Mouse (Mus musculus): ENCODE measurements around the gene Pold1.

Gene Pold1

DNA sequence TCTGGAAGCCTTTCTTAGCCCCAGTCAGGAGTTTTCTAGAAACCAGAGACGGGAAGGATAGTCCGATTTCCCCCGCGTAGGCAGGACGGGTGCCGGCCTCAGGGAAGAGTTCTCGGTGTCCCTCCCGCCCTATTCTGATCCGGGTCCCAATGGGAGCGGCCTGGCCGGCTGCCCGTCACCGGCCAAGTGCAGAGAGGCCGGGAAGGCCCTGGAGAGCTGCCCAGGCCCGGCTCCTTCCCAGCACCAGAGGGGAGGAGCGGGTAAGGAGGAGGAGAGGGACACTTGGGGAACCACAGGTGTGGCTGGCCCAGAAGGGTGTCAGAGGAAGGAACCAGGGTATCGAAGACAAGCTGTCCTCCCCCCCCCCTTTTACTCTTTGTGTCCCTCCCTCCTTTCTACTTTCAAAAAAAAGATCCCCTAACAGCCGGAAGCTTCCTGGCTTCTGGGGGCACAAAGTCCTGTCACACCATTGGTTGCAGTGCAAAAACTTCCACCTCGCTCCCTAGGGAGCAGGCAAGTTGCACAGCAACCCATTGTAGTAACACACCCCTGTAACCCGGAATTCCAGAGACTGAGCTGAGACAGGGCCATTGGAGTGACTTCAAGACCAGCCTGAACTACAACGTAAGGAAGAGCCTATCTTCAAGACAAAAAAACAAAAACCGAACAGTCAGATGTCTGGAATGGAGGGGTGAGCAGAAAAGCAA, 23.4 kb downstream of the Pold1 start:
- DNase-seq (ENCODE audit: low read depth): no peak

DNA sequence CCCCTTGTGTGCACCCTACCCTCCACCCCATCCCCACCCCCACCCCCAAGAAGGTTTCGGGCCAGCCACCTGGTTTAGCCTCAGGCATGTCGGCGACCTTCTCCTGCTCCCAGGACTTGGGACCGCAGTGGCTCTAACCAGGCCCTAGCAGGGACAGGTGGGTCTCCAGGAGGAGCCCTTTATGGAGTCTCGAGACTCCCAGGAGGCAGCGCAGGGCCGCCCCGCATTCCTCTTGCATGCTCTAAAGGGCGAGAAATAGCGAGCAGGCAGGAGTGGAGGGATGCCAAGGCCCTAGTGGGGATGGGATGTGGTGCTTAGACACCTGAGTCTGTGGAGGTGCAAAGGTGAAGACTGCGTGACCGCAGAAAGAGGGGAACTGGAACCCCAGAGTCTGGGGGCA, 24.1 kb downstream of the Pold1 start, which contains the start of gene Mybpc2:
Gene Mybpc2, minus strand, starts transcription at position 155 of the 400 bp plus-strand sequence.
- no peak for DNase-seq (ENCODE audit: low read depth)

DNA sequence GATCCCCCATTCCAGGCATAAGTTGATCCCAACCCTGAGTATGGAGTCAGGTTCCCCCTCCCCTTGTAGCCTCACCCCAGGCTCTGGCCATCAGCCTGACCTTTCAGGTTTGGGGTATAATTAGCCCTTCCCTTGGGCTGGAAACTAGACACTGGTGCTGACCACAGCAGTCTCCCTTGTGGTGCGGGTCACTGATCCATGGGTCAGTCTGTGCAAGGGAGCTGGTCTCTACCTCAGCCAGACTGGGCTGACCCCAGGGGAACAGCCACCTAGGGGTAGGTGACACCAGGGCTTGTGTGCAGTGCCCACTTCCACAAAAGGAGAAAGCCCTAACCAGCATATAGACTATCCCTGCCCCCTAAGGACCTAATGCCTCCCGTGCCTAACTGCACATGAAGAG, 25.6 kb downstream of the Pold1 start:
- no peak for DNase-seq (ENCODE audit: low read depth)

DNA sequence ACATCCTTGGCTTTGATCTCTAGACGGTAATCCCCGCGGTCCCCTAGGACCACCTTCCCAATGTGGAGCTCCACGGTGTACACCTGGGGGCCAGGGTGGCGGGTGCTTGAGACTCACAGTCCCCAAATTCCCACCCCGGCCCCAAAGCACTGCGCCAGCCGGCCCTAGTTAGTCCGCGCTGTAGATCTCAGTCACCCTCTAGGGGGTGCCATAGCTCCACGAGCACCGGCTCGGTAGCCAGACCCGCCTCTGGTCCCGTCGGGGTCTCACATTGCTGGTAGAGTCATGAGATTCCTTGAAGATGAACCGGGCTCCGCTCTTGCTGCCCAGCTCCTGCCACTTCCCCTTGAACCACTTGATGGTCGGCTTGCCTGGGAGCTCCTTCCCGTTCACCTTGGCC, 26.9 kb downstream of the Pold1 start:
- DNase-seq (ENCODE audit: low read depth): no peak

DNA sequence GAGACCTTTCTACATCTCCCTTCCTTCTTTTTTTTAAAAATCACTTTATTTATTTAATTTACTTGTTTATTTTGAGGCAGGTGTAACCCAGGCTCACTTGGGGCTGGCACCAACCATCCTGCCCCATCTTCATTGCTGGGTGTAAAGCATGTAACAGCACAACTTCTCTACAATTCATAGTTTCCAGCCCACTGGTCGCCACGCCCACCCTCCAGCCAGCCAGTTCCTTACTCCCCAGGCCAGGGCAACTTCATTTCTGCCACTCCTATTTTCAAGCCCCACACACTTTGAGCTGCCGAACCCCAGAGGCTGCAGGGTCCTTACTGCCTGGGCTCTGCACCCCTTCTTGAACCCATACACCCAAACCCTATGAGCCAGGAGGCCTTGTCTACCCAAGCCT, 27.7 kb downstream of the Pold1 start:
- no peak for DNase-seq (ENCODE audit: low read depth)

DNA sequence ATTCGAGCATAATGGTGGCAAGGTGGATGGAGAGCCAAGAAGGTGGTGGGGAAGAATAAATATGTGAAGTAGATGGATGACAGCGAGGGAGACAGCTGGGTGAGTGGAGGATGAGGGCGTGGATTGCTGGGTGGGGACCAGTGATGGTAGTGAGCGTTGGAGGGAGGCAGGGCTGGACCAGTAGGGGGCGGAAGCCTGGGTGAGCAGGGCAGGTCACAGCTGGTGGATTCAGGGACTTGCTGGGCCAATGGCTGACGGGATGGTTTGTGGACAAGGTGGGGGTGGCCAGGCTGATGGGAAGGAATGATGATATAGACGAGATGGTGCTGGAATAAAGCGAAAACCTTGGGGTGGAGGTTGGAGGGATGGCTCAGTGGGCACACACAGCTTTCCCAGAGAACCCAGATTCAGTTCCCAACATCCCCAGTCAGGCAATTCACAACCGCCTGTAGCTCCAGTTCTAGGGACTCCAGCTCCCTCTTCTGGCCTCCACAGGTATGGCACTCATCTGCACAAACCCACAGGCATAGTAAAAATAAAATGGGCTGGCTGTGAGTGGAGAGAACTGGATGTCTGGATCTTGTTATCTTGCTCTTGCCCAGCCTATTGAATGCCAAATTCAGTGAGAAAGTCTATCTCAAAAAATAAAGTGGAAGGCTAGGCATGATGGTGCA, 29.3 kb downstream of the Pold1 start:
- DNase-seq (ENCODE audit: low read depth): no peak

DNA sequence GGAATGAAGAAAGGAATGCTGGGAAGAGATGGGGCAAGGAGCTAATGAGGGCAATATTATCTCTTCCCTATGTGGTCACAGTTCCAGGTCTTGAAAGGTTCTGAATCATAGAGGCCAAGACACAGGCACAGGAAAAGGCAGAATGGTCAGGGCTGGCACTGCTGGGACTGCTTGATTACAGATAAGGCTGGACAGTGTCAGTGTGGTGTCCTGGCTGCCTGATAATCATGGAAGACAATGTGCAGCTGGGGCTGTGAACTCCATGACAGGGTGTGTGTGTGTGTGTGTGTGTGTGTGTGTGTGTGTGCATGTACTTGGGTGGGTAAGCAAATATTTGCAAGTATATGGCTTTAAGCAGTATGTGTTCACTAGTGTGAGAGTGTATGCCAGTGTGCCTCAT, 41.2 kb downstream of the Pold1 start:
- DNase-seq (ENCODE audit: low read depth): no peak

DNA sequence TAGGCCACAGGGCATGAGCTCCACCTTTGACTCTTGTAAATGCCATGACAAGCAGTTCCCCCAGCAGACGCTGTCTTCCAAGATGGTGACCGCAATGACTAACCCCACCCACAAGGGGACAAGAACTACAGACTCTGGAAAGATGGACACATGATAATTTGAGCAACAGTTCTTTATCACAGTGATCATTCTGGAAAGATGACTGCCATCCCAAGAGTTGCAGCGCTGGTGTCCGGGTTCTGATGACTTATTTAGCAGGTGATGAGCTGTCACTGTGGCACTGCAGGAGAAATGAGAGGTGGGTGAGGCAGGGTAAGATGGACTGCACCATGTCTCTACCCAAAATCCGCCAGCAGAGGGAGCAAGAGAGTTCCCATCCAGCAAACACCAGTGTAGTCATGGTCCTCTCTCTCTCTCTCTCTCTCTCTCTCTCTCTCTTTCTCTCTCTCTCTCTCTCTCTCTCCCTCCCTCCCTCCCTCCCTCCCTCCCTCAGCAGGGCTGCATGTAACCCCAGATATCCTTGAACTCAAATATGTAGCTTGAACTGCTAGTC, 47.0 kb downstream of the Pold1 start:
- DNase-seq (ENCODE audit: low read depth): peak; percentile 75

DNA sequence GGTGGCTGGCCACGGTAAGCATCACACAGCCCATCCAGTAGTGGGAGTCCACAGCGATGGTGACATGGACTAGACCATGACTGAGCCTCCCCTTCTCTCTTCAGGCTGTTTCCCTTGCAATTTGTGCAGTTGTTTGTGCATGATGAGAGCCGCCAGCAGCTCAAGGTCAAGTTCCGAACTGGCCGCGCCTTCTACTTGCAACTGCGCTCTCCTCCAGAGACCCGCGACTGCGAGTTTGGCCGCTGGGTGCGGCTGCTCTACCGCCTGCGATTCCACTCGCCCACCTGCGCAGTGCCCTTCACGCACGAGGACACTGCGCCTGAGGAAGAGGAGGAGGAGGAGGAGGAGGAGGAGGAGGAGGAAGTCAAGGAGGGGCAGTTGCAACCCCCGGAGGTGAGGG, 48.6 kb downstream of the Pold1 start:
- DNase-seq (ENCODE audit: low read depth): no peak

DNA sequence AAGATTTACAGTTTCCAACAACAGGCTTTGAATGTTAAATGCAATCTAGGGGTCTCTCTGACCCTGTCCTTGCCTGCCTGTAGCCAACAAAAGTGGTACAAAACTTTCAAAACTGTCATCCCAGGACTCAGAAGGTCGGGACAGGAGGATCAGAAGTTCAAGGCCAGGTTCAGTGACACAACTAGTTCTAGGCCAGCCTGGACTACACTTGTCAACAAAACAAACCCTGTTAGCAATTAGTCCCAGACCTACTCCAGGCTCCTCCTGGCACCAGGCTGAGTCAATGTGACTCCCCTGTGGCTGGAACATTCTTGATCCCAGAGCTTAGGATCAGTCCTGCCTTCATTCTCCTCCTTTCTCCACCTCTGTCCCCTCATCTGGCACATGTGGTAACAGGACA, 49.7 kb downstream of the Pold1 start:
- no peak for DNase-seq (ENCODE audit: low read depth)

DNA sequence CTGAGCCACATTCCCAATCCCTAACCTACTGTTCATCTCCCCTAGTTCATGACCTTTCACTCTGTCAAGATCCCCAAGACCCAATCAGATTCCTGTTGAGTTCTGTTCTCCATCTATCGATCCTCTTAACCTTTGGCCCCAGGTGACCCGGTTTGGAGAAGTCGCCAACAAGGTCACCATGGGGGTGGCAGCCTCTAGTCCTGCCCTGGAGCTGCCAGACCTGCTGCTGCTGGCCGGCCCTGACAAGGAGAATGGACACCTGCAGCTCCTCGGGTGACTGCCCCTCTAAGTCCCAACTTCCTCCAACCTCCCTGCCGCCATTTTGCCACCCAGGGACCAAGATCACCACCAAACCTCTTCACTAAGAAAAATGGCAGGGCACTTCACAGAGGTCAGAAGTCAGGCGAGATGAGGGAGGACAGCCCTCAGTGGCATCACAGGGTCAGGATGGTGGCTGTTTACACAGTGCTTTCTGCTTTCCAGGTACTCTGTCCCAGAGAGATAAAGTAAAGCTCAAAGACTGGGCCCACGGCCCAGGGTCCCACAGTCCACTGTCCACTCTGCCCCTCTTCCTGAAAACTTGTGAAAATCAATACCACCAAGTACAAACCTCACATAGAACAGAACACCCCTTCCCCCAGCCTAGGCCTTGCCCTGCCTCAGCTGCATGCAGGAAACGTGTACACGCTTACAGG, 51.1 kb downstream of the Pold1 start:
- DNase-seq (ENCODE audit: low read depth): no peak

DNA sequence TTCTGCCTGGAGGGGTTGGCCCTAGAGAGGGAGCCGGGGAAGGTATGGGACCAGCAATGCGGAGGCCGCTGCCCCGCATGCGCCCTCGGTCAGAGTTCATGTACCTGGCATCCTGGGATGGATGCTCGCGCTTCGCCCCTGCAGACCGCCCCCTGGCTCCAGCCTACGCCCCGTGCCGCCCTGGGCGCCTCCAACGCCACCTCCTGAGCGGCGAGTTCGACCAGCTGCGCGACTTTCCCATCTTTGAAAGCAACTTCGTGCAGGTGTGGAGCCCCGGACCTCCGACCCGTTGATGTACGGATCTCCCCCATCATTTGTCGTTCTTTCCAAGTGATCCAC, 51.9 kb downstream of the Pold1 start:
- DNase-seq (ENCODE audit: low read depth): no peak

DNA sequence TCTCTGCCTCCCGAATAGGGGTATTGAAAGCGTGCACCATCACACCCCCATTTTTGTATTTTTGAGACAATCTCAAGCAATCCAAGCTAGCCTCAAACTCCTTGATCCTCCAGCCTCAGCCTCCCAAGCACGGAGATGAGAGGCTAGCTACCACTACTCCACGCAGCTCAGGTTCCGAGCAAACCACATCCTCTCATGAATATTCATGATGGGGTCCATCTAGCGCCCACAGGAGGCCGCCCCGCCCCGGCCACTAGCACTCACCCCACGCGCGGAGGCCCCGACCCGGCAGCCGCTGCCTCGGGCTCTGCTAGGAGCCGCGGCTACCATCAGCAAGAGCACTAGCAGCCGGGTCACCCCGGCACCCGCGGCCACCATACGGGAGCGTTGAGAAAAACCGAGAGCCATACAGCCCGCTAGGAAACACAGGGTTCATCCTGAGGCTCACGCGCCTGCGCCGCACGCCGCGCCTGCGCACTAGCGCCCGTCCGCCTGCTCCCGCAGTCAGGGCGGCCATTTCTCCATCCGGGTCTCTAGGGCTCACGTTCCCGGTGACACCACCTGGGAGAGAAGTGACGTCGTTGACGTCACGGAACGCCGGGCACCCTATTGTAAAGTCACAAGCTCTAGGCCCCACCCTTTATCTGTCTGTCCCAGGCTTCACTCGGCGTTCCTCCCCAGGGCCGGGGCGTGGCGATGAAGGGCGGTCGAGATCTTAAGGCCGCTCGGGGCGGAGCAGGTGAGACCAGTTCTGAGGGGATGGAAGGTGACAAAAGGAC, 52.5 kb downstream of the Pold1 start, which contains the start of the genes Emc10 and Fam71e1:
Gene Emc10, minus strand, starts transcription at position 538 of the 779 bp plus-strand sequence.
Gene Fam71e1, plus strand, starts transcription at position 590 of the 779 bp plus-strand sequence.
- DNase-seq (ENCODE audit: low read depth): peak; percentile 98

DNA sequence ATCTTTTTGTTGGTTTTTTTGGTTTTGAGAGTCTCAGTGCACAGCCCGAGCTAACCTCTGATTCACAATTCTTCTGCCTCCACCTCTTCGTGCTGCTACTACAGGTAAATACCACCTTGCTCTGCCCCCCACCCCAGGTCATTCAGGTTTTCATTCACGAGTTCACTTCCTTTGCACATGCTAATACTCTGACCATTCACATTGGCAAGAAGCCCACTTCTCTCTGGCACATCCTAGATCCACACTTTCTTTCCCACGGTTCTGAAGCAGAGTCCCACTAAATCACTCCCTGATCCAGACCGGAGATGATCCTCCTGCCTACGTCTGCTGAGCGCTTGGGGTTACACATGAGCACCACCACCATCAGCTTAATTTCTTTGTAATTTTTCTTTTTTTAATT, 53.6 kb downstream of the Pold1 start:
- DNase-seq (ENCODE audit: low read depth): no peak

DNA sequence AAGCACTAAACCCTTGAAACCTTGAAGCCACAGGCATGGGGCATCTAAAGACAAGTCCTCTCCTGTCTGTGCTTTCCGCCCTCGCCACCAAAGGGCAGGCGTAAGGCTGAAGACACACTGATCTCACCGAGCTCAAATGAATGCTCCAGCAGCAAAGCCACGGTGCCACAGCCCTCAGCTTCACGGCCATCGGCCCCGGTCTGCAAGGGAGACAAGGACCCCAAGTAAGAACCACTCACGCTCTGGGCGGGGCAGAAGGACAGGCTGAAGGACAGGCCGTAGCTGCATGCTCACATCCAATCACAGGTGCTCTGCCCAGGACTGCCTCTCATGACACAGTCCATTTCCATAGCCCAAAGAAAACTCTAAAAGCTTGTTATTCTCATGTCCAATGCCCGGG, 54.0 kb downstream of the Pold1 start:
- DNase-seq (ENCODE audit: low read depth): no peak

DNA sequence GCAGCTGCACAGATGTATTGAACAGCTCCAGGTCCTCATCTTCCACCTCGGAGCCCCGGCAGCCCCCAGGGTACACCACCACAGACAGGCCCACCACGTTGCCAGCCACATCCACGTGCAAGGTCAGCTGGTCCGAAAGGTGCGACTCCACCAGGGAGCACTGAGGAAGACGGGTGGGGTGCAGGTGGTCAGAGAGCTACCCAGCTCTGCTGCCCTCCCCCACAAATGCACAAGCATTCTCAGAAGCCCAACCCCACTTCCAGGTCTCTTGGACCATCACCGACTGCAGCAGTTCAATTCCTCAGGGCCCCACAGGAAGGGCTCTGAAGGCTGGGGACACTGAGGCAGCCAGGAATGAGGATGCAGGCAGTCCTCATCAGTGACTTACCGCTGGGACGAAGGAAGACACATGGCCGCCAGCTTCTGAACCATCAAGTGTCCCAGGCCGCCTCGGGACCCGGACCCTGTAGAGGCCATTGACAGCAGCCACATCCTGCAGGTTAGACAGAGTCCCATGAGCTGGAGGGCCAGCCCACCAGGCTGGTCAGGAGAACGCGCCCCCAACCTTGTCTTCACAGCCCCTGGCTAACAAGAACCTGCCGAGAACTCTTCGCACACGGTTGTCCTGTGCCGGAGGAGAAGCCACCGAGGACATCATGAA, 56.4 kb downstream of the Pold1 start:
- no peak for DNase-seq (ENCODE audit: low read depth)

DNA sequence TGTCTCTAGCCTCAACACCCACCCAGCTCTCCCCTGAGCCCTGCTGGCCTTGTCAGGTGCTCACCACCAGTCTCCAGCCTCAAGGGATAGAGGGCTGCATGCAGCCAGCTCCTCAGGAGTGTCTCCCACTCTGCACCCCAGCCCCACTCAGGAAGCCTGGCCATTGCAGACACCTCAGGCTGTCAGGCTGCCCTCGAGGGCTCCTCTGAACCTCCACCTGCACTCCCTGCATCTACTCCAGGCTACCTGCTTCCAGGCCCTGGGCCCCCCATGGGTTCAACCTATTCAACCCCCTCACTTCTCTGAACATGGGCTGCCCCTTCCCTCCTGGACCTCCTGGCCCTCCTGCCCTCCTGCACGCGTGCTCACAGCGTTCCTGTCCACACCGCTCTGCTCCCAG, 57.3 kb downstream of the Pold1 start:
- no peak for DNase-seq (ENCODE audit: low read depth)

DNA sequence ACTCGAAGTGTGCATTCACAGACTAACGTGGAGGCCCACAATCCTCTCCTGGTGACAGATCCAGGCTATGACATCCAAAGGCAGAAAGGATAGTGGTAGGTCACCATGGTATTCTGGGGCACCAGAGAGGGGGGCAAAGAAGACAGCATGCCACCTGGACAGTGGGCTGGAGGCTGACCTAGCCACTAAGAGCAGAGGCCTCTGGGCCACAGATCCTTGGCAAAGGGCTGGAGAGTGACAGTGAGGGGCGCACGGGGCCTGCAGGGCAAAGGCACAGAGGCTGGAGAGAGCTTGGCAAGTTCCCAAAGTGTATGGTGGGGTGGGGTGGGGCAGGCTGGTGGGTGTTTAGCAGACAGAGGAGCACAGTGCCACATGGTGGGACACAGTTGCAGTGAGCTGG, 58.4 kb downstream of the Pold1 start:
- no peak for DNase-seq (ENCODE audit: low read depth)

DNA sequence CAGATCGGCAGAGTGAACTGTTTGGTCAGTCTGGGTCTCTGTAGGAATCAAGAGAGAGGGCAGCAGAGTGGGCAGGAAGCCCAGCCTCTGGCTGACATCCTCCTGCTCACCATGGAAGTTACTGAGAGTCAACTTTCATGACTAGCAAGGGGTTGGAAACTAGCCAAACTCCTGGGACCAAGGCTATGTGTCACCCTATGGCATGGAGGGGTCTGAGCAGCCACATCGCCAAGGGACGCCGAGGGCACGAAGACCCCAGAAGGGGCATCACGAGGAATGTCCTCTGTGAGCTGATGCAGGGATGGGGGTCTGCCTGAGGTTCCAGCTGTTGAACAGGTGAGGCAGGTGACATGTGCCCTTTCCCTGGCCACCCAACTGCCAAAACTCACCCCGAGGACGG, 60.1 kb downstream of the Pold1 start:
- no peak for DNase-seq (ENCODE audit: low read depth)

DNA sequence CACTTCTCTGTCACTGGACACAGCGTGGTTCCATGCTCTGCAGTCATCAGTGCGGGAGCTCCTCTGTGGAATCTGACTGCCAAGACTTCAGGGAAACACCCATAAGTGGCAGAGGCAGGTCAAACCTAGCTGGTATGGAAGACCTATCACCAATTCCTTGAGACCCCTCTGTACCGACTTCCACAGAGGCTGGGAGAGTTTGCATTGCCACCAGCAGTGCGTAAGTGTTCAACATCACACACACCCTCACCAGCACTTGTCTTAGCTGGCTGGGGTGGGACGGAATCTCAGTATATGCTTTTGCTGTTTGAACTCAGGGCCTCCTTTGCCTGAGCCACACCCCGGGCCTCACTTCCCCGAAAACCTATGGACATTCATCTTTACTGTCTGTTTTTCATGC, 60.7 kb downstream of the Pold1 start:
- DNase-seq (ENCODE audit: low read depth): no peak

DNA sequence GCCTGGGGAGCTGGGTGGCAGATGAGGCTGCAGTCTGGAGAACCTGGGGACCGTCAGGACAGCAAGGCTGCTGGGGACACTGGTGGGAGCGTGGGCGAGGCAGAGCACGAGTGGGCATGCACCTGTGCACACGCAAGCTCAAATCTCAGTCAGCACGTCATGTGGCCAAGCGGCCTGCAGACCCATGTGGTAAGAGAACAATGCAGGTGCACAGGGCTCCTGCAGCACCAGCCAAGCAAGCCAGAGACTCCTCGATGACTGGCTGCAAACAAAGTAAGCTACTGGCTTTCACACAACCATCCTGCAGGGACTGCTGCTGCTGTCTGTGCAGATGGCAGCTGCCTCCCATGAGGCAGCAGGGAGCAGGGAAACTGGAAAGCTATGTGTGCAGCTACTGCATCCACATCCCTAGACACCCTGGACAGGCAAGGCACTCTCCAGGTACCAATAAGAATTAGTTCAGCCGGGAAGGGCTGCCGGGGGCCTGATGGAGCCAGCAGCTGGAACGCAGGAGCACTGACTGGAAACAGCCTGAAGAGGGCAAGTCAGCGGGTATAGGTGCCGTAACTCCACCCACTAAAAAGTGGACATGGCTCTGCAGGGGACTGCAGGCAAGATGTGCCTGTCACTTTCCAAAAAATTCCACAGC, 61.6 kb downstream of the Pold1 start:
- no peak for DNase-seq (ENCODE audit: low read depth)
